Mouse (Mus musculus): ENCODE measurements around the gene Supt4a. TPM values are rescaled to one million over a fixed set of nuclear protein-coding genes. Genes with fewer than 3 reads are reported as not detected.

The Supt4a gene
- 10 to 100 TPM; 36.8 TPM for total RNA-seq (2021)
- long read RNA-seq, experiment 1, transcript Supt4a-201 (5 exons, 706 nt): major isoform, 19 of 21 reads
- long read RNA-seq, experiment 1, partial matches to known transcripts: 0 of 21 reads
- long read RNA-seq, experiment 1, other reads (novel, unspliced or antisense): 1 of 21 reads
- long read RNA-seq, experiment 2, transcript Supt4a-201 (5 exons, 706 nt): major isoform, 35 of 38 reads
- long read RNA-seq, experiment 2, partial matches to known transcripts: 2 of 38 reads
- long read RNA-seq, experiment 2, other reads (novel, unspliced or antisense): 1 of 38 reads

- H3K27ac ChIP-seq: peak within 1 kb of the TSS; percentile 95
- DNase-seq: peak; percentile 98
- H3K4me3 ChIP-seq: peak within 1 kb of the TSS; percentile 88
- TF ChIP-seq CTCF (IDR thresholded peaks at IDR 0.05): no peak
- intact Hi-C loops (cut with DNase I): loop anchor here (5.0 kb wide), 3 partner anchors 75 to 145 kb away; partner anchors contain the start of genes Mks1, Mtmr4 and Rnf43
These were observed at the start of gene Supt4a for GRCm38 (mm10) chr11:87737175-87737740. Supt4a (plus strand) TSS chr11:87737552.

DNA sequence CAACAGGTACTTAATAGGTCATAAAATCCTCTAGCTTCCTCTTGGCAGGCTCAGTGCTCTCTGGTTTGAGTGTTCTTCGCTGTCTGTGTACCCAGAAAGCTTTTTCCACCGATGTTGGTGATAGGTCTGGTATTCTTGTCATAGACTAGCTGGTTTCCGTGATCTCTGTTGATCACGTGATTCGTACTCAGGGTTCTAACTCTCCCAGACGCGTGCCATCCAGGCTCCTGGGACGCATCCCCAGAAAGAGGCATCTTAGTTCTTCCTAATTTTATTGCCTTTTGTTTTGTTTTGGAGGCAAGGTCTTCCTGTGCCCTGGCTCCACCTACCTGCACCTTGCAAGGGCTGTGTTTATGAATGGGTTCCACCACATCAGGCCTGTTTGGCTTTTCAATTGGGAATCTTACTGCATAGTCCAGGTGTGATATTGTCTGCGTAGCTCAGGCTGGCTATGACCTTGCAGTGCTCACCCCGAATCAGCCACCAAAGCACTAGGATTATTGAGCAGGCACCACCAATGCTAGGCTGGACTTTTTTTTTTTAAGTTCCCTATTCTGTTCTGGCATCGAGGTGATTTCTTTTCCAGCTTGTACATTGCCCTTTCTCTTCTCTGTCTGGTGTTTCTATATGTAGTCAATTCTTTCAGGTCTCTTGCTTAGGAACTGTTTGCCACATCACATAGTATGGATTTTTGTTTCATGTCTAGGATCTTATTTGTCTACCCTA, 48.7 kb upstream of the Supt4a start:
- no peak for DNase-seq
- Histone ChIP-seq H3K27ac (no peak overlapping the region), H3K4me3 (no peak overlapping the region)
- TF ChIP-seq CTCF (IDR thresholded peaks at IDR 0.05): no peak
- intact Hi-C loops (cut with DNase I): no loop called here

DNA sequence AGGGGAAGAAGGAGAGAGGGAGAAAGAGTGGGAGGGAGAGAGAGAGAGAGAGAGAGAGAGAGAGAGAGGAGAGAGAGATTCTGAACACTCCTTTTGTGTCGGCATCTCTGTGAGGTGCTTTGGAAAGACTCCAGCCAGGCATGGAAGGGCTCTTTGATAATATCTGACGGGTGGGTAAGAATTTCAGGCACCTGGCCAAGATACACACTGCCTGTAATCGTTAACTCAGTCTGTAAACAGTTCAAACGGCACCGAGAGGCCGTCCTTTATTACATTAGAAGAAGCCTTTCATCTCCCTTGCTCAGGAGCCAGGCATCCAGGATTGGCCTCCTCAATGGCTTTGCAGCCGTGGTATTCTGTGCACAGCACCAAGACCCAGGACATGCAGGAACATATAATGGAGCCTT, 47.9 kb upstream of the Supt4a start:
- no peak for TF ChIP-seq CTCF (IDR thresholded peaks at IDR 0.05)
- H3K4me3 ChIP-seq: no peak overlapping the region
- no peak overlapping the region for H3K27ac ChIP-seq
- no peak for DNase-seq
- intact Hi-C loops (cut with DNase I): no loop called here

DNA sequence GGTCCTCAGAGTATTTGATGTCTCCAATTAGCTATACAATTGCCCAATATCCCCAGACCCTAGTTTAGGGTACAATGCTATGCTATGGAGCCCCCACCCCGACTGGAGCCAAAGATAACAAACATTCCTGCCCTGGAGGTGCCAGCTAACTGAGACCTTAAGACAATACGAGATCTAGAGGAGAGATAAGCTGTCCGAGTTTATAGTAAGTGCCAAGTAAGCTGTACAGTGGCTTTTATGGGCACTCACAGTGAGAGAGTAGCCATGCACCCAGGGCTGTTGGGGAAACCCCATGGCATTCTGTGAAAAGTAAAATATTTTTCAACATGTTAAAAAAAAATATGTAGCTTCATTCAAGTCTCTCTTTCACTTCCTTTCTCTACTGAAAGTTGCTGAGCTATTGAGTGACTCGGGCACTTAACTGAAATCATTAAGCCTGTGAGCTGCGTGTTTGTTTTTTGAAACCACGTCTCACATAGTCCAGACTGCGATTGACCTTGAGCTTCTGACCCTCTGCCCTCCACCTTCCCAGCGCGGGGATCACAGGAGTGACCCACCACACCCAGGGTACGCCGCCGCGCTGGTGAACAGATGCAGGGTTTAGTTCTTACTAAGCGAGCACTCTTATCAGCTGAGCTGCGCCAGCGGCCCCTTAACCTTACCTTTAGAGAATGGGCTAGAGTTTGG, 47.2 kb upstream of the Supt4a start:
- intact Hi-C loops (cut with DNase I): no loop called here
- no peak overlapping the region for H3K4me3 ChIP-seq
- TF ChIP-seq CTCF (IDR thresholded peaks at IDR 0.05): no peak
- no peak for DNase-seq
- no peak overlapping the region for H3K27ac ChIP-seq

DNA sequence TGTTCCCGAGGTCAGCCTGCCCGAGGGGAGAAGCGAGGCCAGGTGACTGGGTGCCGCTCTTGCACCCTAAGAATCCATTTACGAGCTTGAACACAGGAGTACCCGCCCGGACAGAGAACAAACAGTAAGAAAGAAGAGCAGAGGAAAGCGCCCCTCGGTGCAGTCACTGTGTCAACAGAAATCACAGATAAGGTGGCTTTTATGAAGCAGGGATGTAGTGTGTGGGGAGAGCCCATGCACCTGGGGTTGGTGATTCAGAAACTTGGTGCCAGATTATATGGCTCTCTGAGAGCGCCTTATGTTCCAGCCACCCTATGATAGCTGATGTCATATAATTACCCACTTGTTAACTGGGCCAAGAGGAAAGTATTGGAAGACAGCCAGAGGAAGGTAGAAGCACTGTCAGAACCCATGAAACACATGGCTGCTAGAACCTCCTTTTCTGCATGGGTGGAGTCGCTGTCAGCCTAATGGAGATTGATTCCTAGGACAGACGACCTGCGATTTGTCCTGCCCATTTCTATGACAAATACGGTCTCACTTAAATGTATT, 40.1 kb upstream of the Supt4a start:
- Histone ChIP-seq H3K4me3 (no peak overlapping the region), H3K27ac (no peak overlapping the region)
- DNase-seq: no peak
- TF ChIP-seq CTCF (IDR thresholded peaks at IDR 0.05): no peak
- intact Hi-C loops (cut with DNase I): no loop called here

DNA sequence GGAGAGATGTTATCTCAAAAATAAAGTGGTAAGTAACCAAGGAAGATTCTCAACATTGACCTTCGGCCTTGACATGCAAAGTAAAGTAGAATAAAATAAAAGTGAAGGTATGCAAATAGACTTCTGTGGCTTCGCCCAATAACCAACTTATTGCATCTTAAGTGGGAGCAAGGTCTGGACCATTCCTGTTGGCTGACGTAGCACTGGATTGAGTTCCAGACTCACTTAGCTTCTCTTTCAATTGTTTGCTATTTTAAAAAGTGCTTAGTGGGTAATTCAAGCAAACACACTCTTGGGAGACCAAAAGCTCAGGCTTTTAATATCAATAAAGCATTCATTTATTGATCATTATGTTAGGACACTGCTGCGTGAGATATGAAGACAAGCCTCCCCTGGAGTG, 39.2 kb upstream of the Supt4a start:
- Histone ChIP-seq H3K27ac (no peak overlapping the region), H3K4me3 (no peak overlapping the region)
- no peak for TF ChIP-seq CTCF (IDR thresholded peaks at IDR 0.05)
- intact Hi-C loops (cut with DNase I): no loop called here
- no peak for DNase-seq

DNA sequence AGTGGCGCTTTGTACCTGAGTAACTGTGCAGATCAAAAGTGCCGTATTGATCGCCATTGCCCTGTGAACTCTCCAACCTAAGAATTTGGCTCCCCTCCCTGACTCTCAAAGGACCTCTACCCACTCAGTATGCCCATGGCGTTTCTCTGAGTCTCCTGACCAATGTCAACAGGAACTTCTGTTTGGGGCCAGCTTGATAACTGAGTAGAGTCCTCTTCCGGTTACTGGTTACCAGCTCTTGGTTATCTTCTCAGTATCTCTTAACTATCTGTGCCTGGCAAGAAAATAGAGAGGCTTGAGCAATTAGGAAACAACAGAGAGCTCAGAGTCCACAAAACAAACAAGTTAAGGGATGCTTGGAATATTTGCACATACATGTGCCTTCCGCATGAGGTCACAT, 36.2 kb upstream of the Supt4a start:
- intact Hi-C loops (cut with DNase I): no loop called here
- H3K27ac ChIP-seq: no peak overlapping the region
- TF ChIP-seq CTCF (IDR thresholded peaks at IDR 0.05): no peak
- no peak overlapping the region for H3K4me3 ChIP-seq
- no peak for DNase-seq

DNA sequence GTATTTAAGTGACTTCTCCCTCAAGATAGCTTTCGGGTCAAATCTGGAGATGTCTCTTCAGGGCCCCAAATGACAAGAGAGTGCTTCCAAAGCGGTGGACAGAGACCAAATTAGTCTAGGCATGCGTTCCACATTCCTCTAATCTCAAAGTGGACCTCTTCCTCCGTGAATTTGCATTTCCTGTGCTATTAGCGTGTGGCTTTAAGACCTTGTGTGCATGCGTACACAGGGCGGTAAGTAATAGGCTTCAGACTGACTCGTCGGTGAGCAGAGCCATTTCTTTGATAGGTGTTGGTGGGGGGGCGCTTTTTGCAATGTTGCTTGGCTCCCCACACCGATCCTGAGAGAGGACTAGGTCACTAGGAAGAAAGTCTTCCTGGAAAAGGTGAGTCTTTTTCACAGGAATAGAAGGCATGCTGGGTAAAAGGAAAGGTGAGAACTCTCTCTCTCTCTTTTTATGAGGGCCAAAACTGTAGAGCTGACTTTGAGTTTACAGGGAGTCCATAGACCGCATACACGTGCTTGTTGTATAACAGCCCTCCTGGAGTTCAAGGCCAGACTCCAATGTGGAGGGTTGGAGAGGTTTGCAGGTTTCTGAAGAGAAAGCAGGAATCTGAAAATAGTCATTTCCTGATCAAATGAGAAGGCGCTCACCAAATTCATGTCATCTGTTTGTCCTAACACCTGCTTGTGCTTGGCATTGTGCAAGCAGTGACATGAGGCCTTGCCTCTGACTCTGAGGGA, 35.3 kb upstream of the Supt4a start:
- TF ChIP-seq CTCF (IDR thresholded peaks at IDR 0.05): no peak
- H3K4me3 ChIP-seq: no peak overlapping the region
- no peak for DNase-seq
- intact Hi-C loops (cut with DNase I): no loop called here
- no peak overlapping the region for H3K27ac ChIP-seq

- no peak for DNase-seq
- TF ChIP-seq CTCF (IDR thresholded peaks at IDR 0.05): no peak
- intact Hi-C loops (cut with DNase I): no loop called here
- Histone ChIP-seq H3K4me3 (no peak overlapping the region), H3K27ac (no peak overlapping the region)
These were observed 33.7 kb upstream of the Supt4a start for GRCm38 (mm10) chr11:87703654-87704053.

DNA sequence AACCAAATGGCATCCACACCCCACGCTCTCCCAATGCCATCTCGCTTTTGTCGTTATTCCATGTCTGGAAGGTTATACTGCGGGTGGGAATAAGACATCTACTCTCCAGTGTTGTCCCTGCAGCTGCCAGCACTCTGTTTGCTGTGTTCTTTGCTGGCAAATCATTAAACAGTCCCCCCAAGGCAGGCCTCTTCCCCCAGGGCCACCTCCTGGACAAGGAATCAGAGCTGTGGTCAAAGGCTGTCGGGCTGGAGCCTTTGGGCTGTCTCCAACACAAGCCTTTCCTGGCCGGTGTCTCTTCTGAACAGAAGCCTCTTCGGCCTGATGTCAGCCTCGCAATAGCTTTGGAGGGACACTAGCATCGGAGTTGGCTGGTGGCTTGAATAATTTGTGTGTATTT, 33.1 kb upstream of the Supt4a start:
- TF ChIP-seq CTCF (IDR thresholded peaks at IDR 0.05): no peak
- intact Hi-C loops (cut with DNase I): no loop called here
- no peak overlapping the region for H3K27ac ChIP-seq
- no peak overlapping the region for H3K4me3 ChIP-seq
- no peak for DNase-seq

GRCm38 (mm10) chr11:87707570-87707969, 29.8 kb upstream of the Supt4a start:
- DNase-seq: no peak
- Histone ChIP-seq H3K27ac (no peak overlapping the region), H3K4me3 (no peak overlapping the region)
- intact Hi-C loops (cut with DNase I): no loop called here
- no peak for TF ChIP-seq CTCF (IDR thresholded peaks at IDR 0.05)

DNA sequence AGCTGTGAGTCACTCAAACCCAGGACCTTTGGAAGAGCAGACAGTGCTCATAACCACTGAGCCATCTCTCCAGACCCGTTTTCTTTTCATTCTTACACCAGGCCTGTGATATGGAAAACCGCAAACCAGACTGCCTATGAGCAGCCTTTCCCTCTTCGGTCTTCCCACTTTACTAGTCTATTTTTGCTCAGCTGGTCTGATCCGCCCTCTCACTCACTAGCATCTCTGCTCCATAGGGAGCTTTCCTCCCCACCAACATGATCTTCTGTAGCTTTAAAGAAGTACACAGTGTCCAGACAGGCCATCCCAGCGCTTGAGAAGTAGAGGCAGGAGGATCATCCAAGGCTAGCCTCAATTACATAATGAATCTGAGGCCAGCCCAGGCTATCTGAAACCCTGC, 28.4 kb upstream of the Supt4a start:
- no peak for DNase-seq
- TF ChIP-seq CTCF (IDR thresholded peaks at IDR 0.05): no peak
- intact Hi-C loops (cut with DNase I): no loop called here
- no peak overlapping the region for H3K4me3 ChIP-seq
- no peak overlapping the region for H3K27ac ChIP-seq
